Mouse (Mus musculus): ENCODE results near the gene Crim1.

- TF ChIP-seq POLR2A (IDR thresholded peaks at IDR 0.05; ENCODE audit: insufficient read length, low read depth), result no peak
- TF ChIP-seq POLR2AphosphoS2 (IDR thresholded peaks at IDR 0.05; ENCODE audit: insufficient read length, low read depth), result no peak
- TF ChIP-seq TCF3 (IDR thresholded peaks at IDR 0.05; ENCODE audit: insufficient read length, low read depth), result no peak
- TF ChIP-seq E2F4 (IDR thresholded peaks at IDR 0.05; ENCODE audit: insufficient read depth), result no peak
- no peak for TF ChIP-seq USF1 (IDR thresholded peaks at IDR 0.05; ENCODE audit: low read depth)
- TF ChIP-seq TCF12 (IDR thresholded peaks at IDR 0.05; ENCODE audit: insufficient read depth, poor library complexity, severe bottlenecking), result no peak
- TF ChIP-seq REST (IDR thresholded peaks at IDR 0.05; ENCODE audit: insufficient read depth, insufficient read length), result no peak
- no peak for TF ChIP-seq CEBPB (IDR thresholded peaks at IDR 0.05; ENCODE audit: insufficient read depth, poor library complexity, severe bottlenecking)
- TF ChIP-seq MAX (IDR thresholded peaks at IDR 0.05; ENCODE audit: low read depth), result no peak
- no peak for TF ChIP-seq MYOG (IDR thresholded peaks at IDR 0.05; ENCODE audit: control insufficient read depth in 1 of 3, insufficient read depth in 1 of 3, insufficient read length in 2 of 3, low read depth in 2 of 3)
- TF ChIP-seq MYOD1 (IDR thresholded peaks at IDR 0.05; ENCODE audit: control insufficient read depth in 1 of 3, insufficient read length in 2 of 3, low read depth in 2 of 3), result no peak
- TF ChIP-seq SRF (IDR thresholded peaks at IDR 0.05; ENCODE audit: control insufficient read depth, insufficient read length, low read depth), result no peak
Measured at GRCm38 (mm10) chr17:78352500-78352855, 152.4 kb downstream of the Crim1 start.
